Mouse (Mus musculus) limb, embryonic 13.5 days (tissue): ENCODE data around the gene Olfr556. TPM values are rescaled to one million over a fixed set of nuclear protein-coding genes. Genes with fewer than 3 reads are reported as not detected.

Experiments
- ATAC-seq: fragments of 200-750 bp; cut with Nextera tagmentation; 2 replicates; pipeline ENCODE4 v1.8.0; 2017; ENCODE audit warnings: low read depth, moderate number of reproducible peaks, moderate TSS enrichment; ENCODE audit not compliant: low FRiP score
- H3K27ac ChIP-seq: fragments of 300-500 bp; sonication (generic); 2 replicates; pipeline ENCODE4 v1.5.1; 2015; ENCODE audit warnings: inconsistent platforms, mild to moderate bottlenecking, moderate library complexity
- H3K27me3 ChIP-seq: fragments of 300-500 bp; sonication (generic); 2 replicates; pipeline ENCODE4 v1.6.1; 2015; ENCODE audit warnings: mild to moderate bottlenecking, inconsistent platforms
- H3K36me3 ChIP-seq: fragments of 300-500 bp; sonication (generic); 2 replicates; pipeline ENCODE4 v1.6.1; 2015; ENCODE audit warnings: inconsistent platforms, mild to moderate bottlenecking, moderate library complexity
- H3K4me1 ChIP-seq: fragments of 300-500 bp; sonication (generic); 2 replicates; pipeline ENCODE4 v1.6.1; 2015; ENCODE audit warnings: inconsistent platforms
- H3K4me2 ChIP-seq: fragments of 300-500 bp; sonication (generic); replicated peaks from 2 replicates; pipeline ENCODE4 v1.6.1; 2015; ENCODE audit warnings: inconsistent platforms, mild to moderate bottlenecking, moderate library complexity
- H3K4me3 ChIP-seq: fragments of 300-500 bp; sonication (generic); 2 replicates; pipeline ENCODE4 v1.5.1; 2015; ENCODE audit warnings: moderate library complexity, mild to moderate bottlenecking, inconsistent platforms
- H3K9ac ChIP-seq: fragments of 300-500 bp; sonication (generic); 2 replicates; pipeline ENCODE4 v1.6.1; 2015; ENCODE audit warnings: mild to moderate bottlenecking, inconsistent platforms
- H3K9me3 ChIP-seq: fragments of 300-500 bp; sonication (generic); 2 replicates; pipeline ENCODE4 v1.6.1; 2016; ENCODE audit warnings: inconsistent platforms
- WGBS: fragments of 180-500 bp; shearing (Covaris S2); methylation state at CpG from one replicate; pipeline ENCODE4 v1.1.7; 2015; 5-methylcytosine and 5-hydroxymethylcytosine counted together
- polyA plus RNA-seq: library from polyadenylated mRNA; unstranded; fragments of >200 nt; fragmentation: Nextera tagmentation; extraction: Ambion mirVana; gene quantifications from 2 replicates; pipeline ENCODE4 v1.2.1, GENCODE M21; 2015

The Olfr556 gene
- polyA plus RNA-seq, 1 experiment from 2014 or later = not detected

- no peaks in the 10 kb centered on the region for H3K4me1 ChIP-seq
- H3K27ac ChIP-seq = no peak within 1 kb of the TSS
- ATAC-seq = no peak
- 80% methylated on average over 5 of the region's 5 CpGs for WGBS
- H3K9ac ChIP-seq = no peak within 1 kb of the TSS
- H3K27me3 ChIP-seq = no peaks in the 10 kb centered on the region
- H3K4me3 ChIP-seq = no peak within 1 kb of the TSS
- H3K36me3 ChIP-seq = no peaks in the 10 kb centered on the region
- H3K9me3 ChIP-seq = no peaks in the 10 kb centered on the region
- H3K4me2 ChIP-seq = no peak within 1 kb of the TSS
Observed at GRCm38 (mm10) chr7:102695358-102696125, 30.8 kb downstream of the Olfr556 start, which contains the start of gene Olfr557. Gene Olfr557, plus strand, starts transcription at chr7:102695910.

DNA sequence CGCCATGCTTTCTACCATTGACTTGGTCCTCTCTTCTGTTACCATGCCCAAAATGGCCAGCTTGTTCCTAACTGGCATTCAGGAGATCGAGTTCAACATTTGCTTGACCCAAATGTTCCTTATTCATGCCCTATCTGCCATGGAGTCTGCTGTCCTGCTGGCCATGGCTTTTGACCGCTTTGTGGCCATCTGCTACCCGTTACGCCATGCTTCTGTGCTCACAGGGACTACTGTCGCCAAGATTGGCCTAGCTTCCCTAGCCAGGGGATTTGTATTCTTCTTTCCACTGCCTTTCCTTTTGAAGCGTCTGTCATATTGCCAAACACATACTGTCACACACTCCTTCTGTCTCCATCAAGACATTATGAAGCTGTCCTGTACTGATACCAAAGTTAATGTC is 33.8 kb downstream of the Olfr556 start:
- 86% methylated on average over 7 of the region's 7 CpGs for WGBS
- Histone ChIP-seq H3K27me3 (no peaks in the 10 kb centered on the region), H3K9me3 (no peaks in the 10 kb centered on the region), H3K9ac (no peak overlapping the region), H3K4me1 (no peaks in the 10 kb centered on the region), H3K36me3 (no peaks in the 10 kb centered on the region), H3K4me3 (no peak overlapping the region), H3K27ac (no peak overlapping the region), H3K4me2 (no peak overlapping the region)
- ATAC-seq = no peak

- Histone ChIP-seq H3K4me3 (no peak within 1 kb of the TSS), H3K4me2 (no peak within 1 kb of the TSS), H3K27ac (no peak within 1 kb of the TSS), H3K4me1 (no peaks in the 10 kb centered on the region), H3K36me3 (no peaks in the 10 kb centered on the region), H3K9ac (no peak within 1 kb of the TSS), H3K27me3 (no peaks in the 10 kb centered on the region), H3K9me3 (no peaks in the 10 kb centered on the region)
- no peak for ATAC-seq
Observed at GRCm38 (mm10) chr7:102701915-102702314, 37.2 kb downstream of the Olfr556 start, which contains the start of gene Olfr558. Gene Olfr558, plus strand, starts transcription at chr7:102702215.

DNA sequence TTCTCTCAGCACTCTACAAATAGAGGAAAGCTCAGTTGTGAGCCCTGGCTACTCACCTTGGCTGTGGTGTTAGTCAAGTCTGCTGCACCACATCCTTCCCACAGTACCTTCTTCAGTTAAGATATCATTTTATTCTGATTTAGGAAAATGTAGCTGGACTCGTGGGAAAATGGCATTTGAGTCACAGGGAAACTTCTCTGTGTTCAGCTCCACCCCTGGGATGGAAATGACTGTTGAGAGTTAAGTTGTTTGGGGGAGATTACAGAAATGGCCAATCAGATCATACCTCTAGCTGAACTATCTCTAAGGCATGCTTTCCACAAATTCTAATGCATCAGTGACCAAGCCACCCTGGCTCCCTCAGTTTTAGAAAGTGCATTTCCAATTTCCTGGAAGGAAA is 54.3 kb downstream of the Olfr556 start, which contains the start of gene Olfr33:
TSS of gene Olfr33 (minus strand) at position 101 of the 400 bp plus-strand sequence.
- WGBS = 39% methylated on average over 1 of the region's 1 CpGs

More for the DNA sequence above, 54.3 kb downstream of the Olfr556 start, which contains the start of gene Olfr33:
- Histone ChIP-seq H3K9me3 (no peaks in the 10 kb centered on the region), H3K9ac (no peak within 1 kb of the TSS), H3K36me3 (no peaks in the 10 kb centered on the region), H3K4me1 (no peaks in the 10 kb centered on the region), H3K4me3 (no peak within 1 kb of the TSS), H3K4me2 (no peak within 1 kb of the TSS), H3K27ac (no peak within 1 kb of the TSS), H3K27me3 (no peaks in the 10 kb centered on the region)
- no peak for ATAC-seq

Other genes starting within 250 kb of the Olfr556 start
- 151 and 154 TPM in 2 replicates for gene Rrm1, start 223.2 kb upstream of the Olfr556 start, polyA plus RNA-seq
- gene Olfr543, start 183.2 kb upstream of the Olfr556 start, polyA plus RNA-seq = 0.45 TPM in 1 of 2 replicates, not detected in the other
- gene Olfr544, start 176.6 kb upstream of the Olfr556 start, polyA plus RNA-seq = 0.11 and 0.13 TPM in 2 replicates
- gene Olfr545, start 165.3 kb upstream of the Olfr556 start, polyA plus RNA-seq = not detected in 2 replicates
- not detected in 2 replicates for gene Olfr547, start 130.2 kb upstream of the Olfr556 start, polyA plus RNA-seq
- gene Olfr548-ps1, start 124.0 kb upstream of the Olfr556 start, polyA plus RNA-seq = not detected in 2 replicates
- not detected in 2 replicates for gene Olfr549, start 115.0 kb upstream of the Olfr556 start, polyA plus RNA-seq
- 0.23 and 0.52 TPM in 2 replicates for gene Trim21, start 99.4 kb upstream of the Olfr556 start, polyA plus RNA-seq
- gene Olfr550, start 93.5 kb upstream of the Olfr556 start, polyA plus RNA-seq = not detected in 2 replicates
- not detected in 2 replicates for gene Olfr551, start 73.0 kb upstream of the Olfr556 start, polyA plus RNA-seq
- not detected in 2 replicates for gene Olfr552, start 67.1 kb upstream of the Olfr556 start, polyA plus RNA-seq
- not detected in 2 replicates for gene Olfr553, start 46.7 kb upstream of the Olfr556 start, polyA plus RNA-seq
- not detected in 2 replicates for gene Olfr554, start 26.5 kb upstream of the Olfr556 start, polyA plus RNA-seq
- not detected in 2 replicates for gene Olfr555, start 6.1 kb upstream of the Olfr556 start, polyA plus RNA-seq
- gene Trim68, start 22.4 kb downstream of the Olfr556 start, polyA plus RNA-seq = 17.0 and 19.9 TPM in 2 replicates
- not detected in 2 replicates for gene Olfr557, start 31.0 kb downstream of the Olfr556 start, polyA plus RNA-seq
- gene Olfr558, start 37.3 kb downstream of the Olfr556 start, polyA plus RNA-seq = 0.10 and 0.17 TPM in 2 replicates
- not detected in 2 replicates for gene Olfr33, start 54.2 kb downstream of the Olfr556 start, polyA plus RNA-seq
- gene Olfr559, start 62.6 kb downstream of the Olfr556 start, polyA plus RNA-seq = not detected in 2 replicates
- not detected in 2 replicates for gene Olfr560, start 94.5 kb downstream of the Olfr556 start, polyA plus RNA-seq
- not detected in 2 replicates for gene Olfr78, start 94.6 kb downstream of the Olfr556 start, polyA plus RNA-seq
- not detected in 2 replicates for gene Olfr561, start 106.3 kb downstream of the Olfr556 start, polyA plus RNA-seq
- not detected in 2 replicates for gene Olfr564, start 138.6 kb downstream of the Olfr556 start, polyA plus RNA-seq
- gene Olfr566, start 193.9 kb downstream of the Olfr556 start, polyA plus RNA-seq = not detected in 2 replicates
- gene Olfr568, start 212.2 kb downstream of the Olfr556 start, polyA plus RNA-seq = not detected in 2 replicates
- not detected in 2 replicates for gene Olfr569, start 226.0 kb downstream of the Olfr556 start, polyA plus RNA-seq
- not detected in 2 replicates for gene Olfr570, start 229.7 kb downstream of the Olfr556 start, polyA plus RNA-seq